Mouse (Mus musculus): ENCODE results near the gene Jarid2. TPM values are rescaled to one million over a fixed set of nuclear protein-coding genes. Genes with fewer than 3 reads are reported as not detected.

Jarid2 gene
- total RNA-seq, 2 experiments from 2014 or later, result 36.7 to 51.1 TPM

GRCm38 (mm10) chr13:44770808-44771605, 41.7 kb downstream of the Jarid2 start:
- no peak for ATAC-seq (replicated peaks; ENCODE audit: low FRiP score, poor library complexity, severe bottlenecking)

GRCm38 (mm10) chr13:44772816-44773215, 43.5 kb downstream of the Jarid2 start:
- no peak for ATAC-seq (replicated peaks; ENCODE audit: low FRiP score, poor library complexity, severe bottlenecking)

GRCm38 (mm10) chr13:44774351-44774750, 45.1 kb downstream of the Jarid2 start:
- no peak for ATAC-seq (replicated peaks; ENCODE audit: low FRiP score, poor library complexity, severe bottlenecking)

GRCm38 (mm10) chr13:44775396-44775795, 46.1 kb downstream of the Jarid2 start:
- no peak for ATAC-seq (replicated peaks; ENCODE audit: low FRiP score, poor library complexity, severe bottlenecking)

- ATAC-seq (replicated peaks; ENCODE audit: low FRiP score, poor library complexity, severe bottlenecking), result no peak
Measured at GRCm38 (mm10) chr13:44780506-44780905, 51.2 kb downstream of the Jarid2 start.

GRCm38 (mm10) chr13:44781126-44781525, 51.9 kb downstream of the Jarid2 start:
- ATAC-seq (replicated peaks; ENCODE audit: low FRiP score, poor library complexity, severe bottlenecking), result no peak

- no peak for ATAC-seq (replicated peaks; ENCODE audit: low FRiP score, poor library complexity, severe bottlenecking)
Measured at GRCm38 (mm10) chr13:44784551-44784950, 55.3 kb downstream of the Jarid2 start.

GRCm38 (mm10) chr13:44786291-44786690, 57.0 kb downstream of the Jarid2 start:
- no peak for ATAC-seq (replicated peaks; ENCODE audit: low FRiP score, poor library complexity, severe bottlenecking)

GRCm38 (mm10) chr13:44788352-44789125, 59.3 kb downstream of the Jarid2 start:
- no peak for ATAC-seq (replicated peaks; ENCODE audit: low FRiP score, poor library complexity, severe bottlenecking)

- ATAC-seq (replicated peaks; ENCODE audit: low FRiP score, poor library complexity, severe bottlenecking), result no peak
Measured at GRCm38 (mm10) chr13:44789982-44790381, 60.7 kb downstream of the Jarid2 start.

GRCm38 (mm10) chr13:44792361-44792892, 63.2 kb downstream of the Jarid2 start:
- no peak for ATAC-seq (replicated peaks; ENCODE audit: low FRiP score, poor library complexity, severe bottlenecking)

GRCm38 (mm10) chr13:44795891-44796290, 66.6 kb downstream of the Jarid2 start:
- ATAC-seq (replicated peaks; ENCODE audit: low FRiP score, poor library complexity, severe bottlenecking), result no peak

- ATAC-seq (replicated peaks; ENCODE audit: low FRiP score, poor library complexity, severe bottlenecking), result no peak
Measured at GRCm38 (mm10) chr13:44796775-44797174, 67.5 kb downstream of the Jarid2 start.

- ATAC-seq (replicated peaks; ENCODE audit: low FRiP score, poor library complexity, severe bottlenecking), result no peak
Measured at GRCm38 (mm10) chr13:44798280-44798679, 69.0 kb downstream of the Jarid2 start.

- ATAC-seq (replicated peaks; ENCODE audit: low FRiP score, poor library complexity, severe bottlenecking), result no peak
Measured at GRCm38 (mm10) chr13:44799166-44799565, 69.9 kb downstream of the Jarid2 start.

GRCm38 (mm10) chr13:44800059-44800458, 70.8 kb downstream of the Jarid2 start:
- no peak for ATAC-seq (replicated peaks; ENCODE audit: low FRiP score, poor library complexity, severe bottlenecking)

- no peak for ATAC-seq (replicated peaks; ENCODE audit: low FRiP score, poor library complexity, severe bottlenecking)
Measured at GRCm38 (mm10) chr13:44804876-44805275, 75.6 kb downstream of the Jarid2 start.

- no peak for ATAC-seq (replicated peaks; ENCODE audit: low FRiP score, poor library complexity, severe bottlenecking)
Measured at GRCm38 (mm10) chr13:44808307-44808706, 79.0 kb downstream of the Jarid2 start.

GRCm38 (mm10) chr13:44811021-44811420, 81.7 kb downstream of the Jarid2 start:
- no peak for ATAC-seq (replicated peaks; ENCODE audit: low FRiP score, poor library complexity, severe bottlenecking)

GRCm38 (mm10) chr13:44811601-44812000, 82.3 kb downstream of the Jarid2 start:
- ATAC-seq (replicated peaks; ENCODE audit: low FRiP score, poor library complexity, severe bottlenecking), result no peak

- no peak for ATAC-seq (replicated peaks; ENCODE audit: low FRiP score, poor library complexity, severe bottlenecking)
Measured at GRCm38 (mm10) chr13:44812381-44812780, 83.1 kb downstream of the Jarid2 start.
